Mouse (Mus musculus) NIH3T3 (cell line): ENCODE results near the gene Daw1.
A peak's percentile ranks its signal among the peaks of the same experiment; 100 is the strongest.

ENCODE experiments used
- DNase-seq: peaks from one replicate; pipeline ENCODE4 v3.0.0-alpha.2; 2012; ENCODE audit warnings: low read depth

The Daw1 gene

GRCm38 (mm10) chr1:83187154-83187553, 27.6 kb downstream of the Daw1 start:
- DNase-seq = peak; percentile 79

- DNase-seq = no peak
Measured at GRCm38 (mm10) chr1:83209981-83210380, 50.4 kb downstream of the Daw1 start.

DNA sequence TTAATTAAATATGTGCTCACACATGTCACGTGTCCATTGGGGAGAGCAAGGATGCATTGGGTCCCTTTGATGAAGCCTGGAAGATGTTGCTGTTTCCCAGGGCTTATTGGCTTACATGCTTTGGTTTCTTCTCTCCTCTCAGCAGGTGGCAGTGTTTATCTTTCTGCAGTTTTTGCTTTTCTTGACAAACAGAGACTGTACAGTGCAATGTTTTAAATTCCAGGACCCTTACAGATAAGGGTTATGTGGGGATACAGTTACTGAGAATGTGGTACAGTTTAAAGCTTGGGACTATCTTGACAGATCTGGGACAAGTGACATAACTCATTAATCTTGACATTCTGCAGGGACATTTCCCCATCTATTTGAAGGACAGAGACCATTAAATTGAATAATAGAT, 58.7 kb downstream of the Daw1 start:
- DNase-seq = no peak

DNA sequence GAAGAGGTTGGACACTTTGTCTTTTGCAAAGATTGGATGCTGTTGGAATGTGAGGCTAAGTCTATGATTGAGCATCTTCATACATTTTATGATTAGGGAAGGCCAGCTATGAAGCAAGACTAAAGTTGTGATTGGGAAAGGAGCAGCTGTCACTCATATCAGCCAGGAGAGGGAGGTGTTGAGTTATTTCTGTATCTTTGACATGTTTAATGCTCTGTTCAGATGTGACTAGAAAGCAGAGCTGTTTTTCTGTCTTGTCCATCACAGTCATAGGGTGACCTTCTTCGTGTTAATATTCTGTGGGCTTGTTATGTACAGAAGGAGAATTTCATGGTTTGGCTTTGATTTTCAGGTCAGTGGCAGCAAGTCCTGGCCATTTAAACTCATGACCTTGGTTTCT, 63.5 kb downstream of the Daw1 start:
- peak; percentile 7 for DNase-seq

- DNase-seq = no peak
Measured at GRCm38 (mm10) chr1:83224423-83224960, 64.9 kb downstream of the Daw1 start.

DNA sequence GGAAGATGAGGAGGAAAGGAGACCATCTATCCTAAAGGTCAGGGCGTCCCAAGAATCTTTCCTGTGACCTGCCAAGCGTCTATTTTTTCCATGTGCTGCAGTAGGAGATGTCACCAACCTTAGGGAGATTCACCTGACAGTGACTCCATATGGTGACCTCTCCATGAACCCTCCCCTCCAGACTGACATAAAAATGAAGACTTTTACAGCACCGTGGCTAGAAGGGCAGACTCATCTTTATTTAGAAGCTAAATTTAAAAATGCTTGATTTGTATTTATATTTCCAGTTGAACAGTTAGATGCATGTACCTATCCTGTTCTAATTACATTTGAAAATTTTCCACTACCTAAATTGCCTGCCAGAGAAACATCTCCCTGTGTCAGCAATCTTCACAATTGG, 68.4 kb downstream of the Daw1 start:
- DNase-seq = no peak

DNA sequence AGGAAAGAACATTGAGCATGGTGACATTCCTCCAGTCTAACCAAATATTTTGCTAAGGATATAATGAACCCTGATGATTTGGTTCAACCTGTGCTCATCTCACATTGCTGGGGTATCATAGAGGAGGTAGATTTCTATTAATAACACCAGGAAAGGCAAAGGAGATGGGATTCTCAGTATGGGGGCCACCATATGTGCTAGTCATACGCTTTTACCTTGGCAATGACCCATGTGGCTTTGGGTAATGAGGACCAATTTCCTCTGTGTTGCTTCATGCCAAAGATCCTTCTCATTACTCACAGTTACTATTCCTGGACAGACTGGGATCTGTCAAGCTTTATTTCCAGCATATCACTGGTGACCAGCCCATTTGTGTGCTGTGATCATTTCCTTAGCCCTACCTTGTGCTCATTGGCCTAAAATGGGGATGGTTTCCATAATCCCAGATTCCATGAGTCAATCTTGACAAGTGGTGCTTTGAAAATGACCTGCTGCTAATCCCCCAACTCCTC, 88.7 kb downstream of the Daw1 start:
- DNase-seq = no peak

DNA sequence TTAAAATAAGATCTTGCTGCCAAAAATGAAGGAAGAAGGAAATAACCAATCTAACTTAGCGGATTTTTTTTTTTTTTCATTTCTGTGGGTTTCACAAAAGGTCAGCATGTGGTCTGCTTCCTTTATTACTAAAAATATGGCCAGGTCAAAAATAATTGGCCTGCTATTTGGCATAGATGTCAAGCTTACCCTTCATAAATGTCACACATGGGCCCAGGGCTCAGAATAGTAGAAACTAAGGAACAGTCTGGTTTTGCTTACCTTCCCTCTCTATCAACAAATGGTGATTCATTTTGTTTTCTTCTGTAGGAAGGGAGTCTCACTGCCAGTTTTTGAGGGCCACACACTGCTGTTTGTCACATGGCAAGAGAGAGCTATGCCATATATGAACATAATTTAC, 92.2 kb downstream of the Daw1 start:
- no peak for DNase-seq
